In the genomic region with DNA sequence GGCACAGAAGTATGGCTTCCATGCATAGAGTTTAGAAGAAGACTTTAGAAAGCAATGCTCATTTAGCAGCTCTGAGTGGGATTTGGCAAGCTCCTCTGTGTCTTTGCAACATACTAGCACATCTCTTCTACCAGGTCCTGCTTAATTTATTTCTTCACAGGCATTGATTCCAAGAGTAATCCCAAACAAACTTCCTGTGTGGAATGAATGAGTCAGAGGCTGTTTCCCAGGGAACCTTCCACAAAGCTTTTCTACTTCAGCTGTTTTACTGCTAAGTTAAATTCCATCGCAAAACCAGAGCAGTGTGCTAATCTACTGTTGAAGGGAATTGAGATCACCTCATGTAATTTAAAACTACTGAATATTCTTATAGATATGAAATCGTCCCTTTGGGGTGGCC, we compare ENCODE assay signal across 22 mouse cellular contexts.
DNase-seq lines count a peak whose midpoint lies in the region; ATAC-seq and TF ChIP-seq lines count a peak whose summit lies in the region.
"Had no signal": no experiment of that assay in that cellular context is flagged by ENCODE, and none has a peak within 500 bp of the region (broad histone marks: within the 10 kb centered on the region; RNA-seq: fewer than 3 reads in every experiment).

No protein-coding gene starts in this region.

- no peaks in the 10 kb centered on the region for H3K9me3 ChIP-seq in hindbrain, postnatal 0 days (ENCODE audit: low read length)
- no peaks in the 10 kb centered on the region for H3K9me3 ChIP-seq in hindbrain, embryonic 12.5 days (replicated peaks)
- H3K9me3 ChIP-seq: embryonic facial prominence, embryonic 12.5 days; heart, embryonic 12.5 days; hindbrain, embryonic 13.5 days; intestine, embryonic 15.5 days had no signal

- no peaks in the 10 kb centered on the region for H3K36me3 ChIP-seq in hindbrain, postnatal 0 days (ENCODE audit: insufficient read depth, low read length)
- no peaks in the 10 kb centered on the region for H3K36me3 ChIP-seq in hindbrain, embryonic 12.5 days
- H3K36me3 ChIP-seq: embryonic facial prominence, embryonic 12.5 days; heart, embryonic 12.5 days; hindbrain, embryonic 13.5 days; intestine, embryonic 15.5 days had no signal

- peak; percentile 72 for ATAC-seq in frontal cortex, adult (ENCODE audit: low TSS enrichment)
- ATAC-seq in hindbrain, postnatal 0 days = no peak
- ATAC-seq in hindbrain, embryonic 12.5 days (ENCODE audit: low FRiP score) = no peak
- ATAC-seq: intestine, embryonic 15.5 days had no signal

- H3K4me3 ChIP-seq in hindbrain, postnatal 0 days (ENCODE audit: low read length) = no peak overlapping the region
- H3K4me3 ChIP-seq in hindbrain, embryonic 12.5 days = no peak overlapping the region
- H3K4me3 ChIP-seq: embryonic facial prominence, embryonic 12.5 days; heart, embryonic 12.5 days; hindbrain, embryonic 13.5 days; intestine, embryonic 15.5 days; left cerebral cortex, adult 2 months had no signal

- H3K4me1 ChIP-seq in hindbrain, postnatal 0 days (ENCODE audit: insufficient read depth, low read length) = no peaks in the 10 kb centered on the region
- H3K4me1 ChIP-seq in hindbrain, embryonic 12.5 days = no peaks in the 10 kb centered on the region
- H3K4me1 ChIP-seq: embryonic facial prominence, embryonic 12.5 days; heart, embryonic 12.5 days; hindbrain, embryonic 13.5 days; intestine, embryonic 15.5 days had no signal

- no peak overlapping the region for H3K9ac ChIP-seq in hindbrain, postnatal 0 days (replicated peaks; ENCODE audit: low read length)
- no peak overlapping the region for H3K9ac ChIP-seq in hindbrain, embryonic 12.5 days
- H3K9ac ChIP-seq: embryonic facial prominence, embryonic 12.5 days; heart, embryonic 12.5 days; hindbrain, embryonic 13.5 days; intestine, embryonic 15.5 days had no signal

- no peak for DNase-seq in frontal cortex, postnatal 10 days (ENCODE audit: low spot score in 2 of 2)
- DNase-seq in hindbrain, postnatal 0 days (ENCODE audit: low spot score) = peak; percentile 33
- peak; percentile 47 for DNase-seq in 3T3-L1 (ENCODE audit: low read depth, low spot score)
- DNase-seq in MN1 (ENCODE audit: low spot score) = peak; percentile 17
- DNase-seq in adrenal gland, postnatal 36 days = no peak
- no peak for DNase-seq in ovary, postnatal 36 days (ENCODE audit: low spot score)
- DNase-seq: adrenal gland, postnatal 14 days; cerebellum, adult 18-20 months; cerebellum, postnatal 25 days; kidney, adult 9 months; layer of hippocampus, adult 9-11 months; left cerebral cortex, postnatal 4 days; lung, adult 18-20 months; thymus, postnatal 4 days had no signal

- no peak overlapping the region for H3K4me2 ChIP-seq in hindbrain, postnatal 0 days (ENCODE audit: low read depth, low read length)
- H3K4me2 ChIP-seq in hindbrain, embryonic 12.5 days (replicated peaks) = no peak overlapping the region
- H3K4me2 ChIP-seq: embryonic facial prominence, embryonic 12.5 days; heart, embryonic 12.5 days; hindbrain, embryonic 13.5 days; intestine, embryonic 15.5 days; liver, embryonic 11.5 days had no signal

- WGBS in hindbrain, postnatal 0 days = 61% methylated on average over 2 of the region's 2 CpGs
- 78% methylated on average over 2 of the region's 2 CpGs for WGBS in hindbrain, embryonic 12.5 days

- no peak overlapping the region for H3K27ac ChIP-seq in hindbrain, postnatal 0 days
- H3K27ac ChIP-seq in hindbrain, embryonic 12.5 days = no peak overlapping the region
- H3K27ac ChIP-seq: embryonic facial prominence, embryonic 12.5 days; hindbrain, embryonic 13.5 days; intestine, embryonic 15.5 days; left cerebral cortex, adult 2 months had no signal

- H3K27me3 ChIP-seq in hindbrain, postnatal 0 days (ENCODE audit: insufficient read depth, low read length) = no peaks in the 10 kb centered on the region
- no peaks in the 10 kb centered on the region for H3K27me3 ChIP-seq in hindbrain, embryonic 12.5 days
- H3K27me3 ChIP-seq: embryonic facial prominence, embryonic 12.5 days; heart, embryonic 12.5 days; hindbrain, embryonic 13.5 days; intestine, embryonic 15.5 days had no signal

- no peak for TF ChIP-seq CTCF in hindbrain, postnatal 0 days (IDR thresholded peaks at IDR 0.05; ENCODE audit: low read depth)

Comparison
In these comparisons a context has a peak if more than half of its experiments do, and no peak if none do; other contexts are left out.
1. DNase-seq: peak in hindbrain, postnatal 0 days (single experiment), 3T3-L1 (single experiment) and MN1 (single experiment); none in frontal cortex, postnatal 10 days (0 of 2), adrenal gland, postnatal 36 days (0 of 2) and ovary, postnatal 36 days (single experiment).